Mouse (Mus musculus) MEL (cell line): ENCODE data around the gene Abcc1. TPM values are rescaled to one million over a fixed set of nuclear protein-coding genes. Genes with fewer than 3 reads are reported as not detected.

Experiments used
- DNase-seq: peaks from one replicate; pipeline ENCODE4 v3.0.0; 2011; ENCODE audit warnings: low read depth, low spot score
- H3K27ac ChIP-seq: 2 replicates; pipeline ENCODE4 v1.5.1; 2012; ENCODE audit warnings: low read depth, mild to moderate bottlenecking, control low read depth, low read length, moderate library complexity; ENCODE audit not compliant: control insufficient read depth
- H3K27me3 ChIP-seq, 2 experiments: fragments of 150-350 bp in 1 of 2; sonication (generic) in 1 of 2; 2 replicates each; pipeline ENCODE4 v1.6.1; 2012; ENCODE audit warnings: low read length in 2 of 2, mild to moderate bottlenecking in 2 of 2, improper control_type of control experiment in 1 of 2, moderate library complexity in 1 of 2; ENCODE audit not compliant: insufficient read depth in 2 of 2, control insufficient read depth in 1 of 2
- H3K36me3 ChIP-seq, 2 experiments: 2 replicates each; pipeline ENCODE4 v1.6.1; 2012 to 2014; ENCODE audit warnings: low read length in 2 of 2, improper control_type of control experiment in 1 of 2, inconsistent platforms in 1 of 2, mild to moderate bottlenecking in 1 of 2; ENCODE audit not compliant: insufficient read depth in 2 of 2, control insufficient read depth in 1 of 2
- H3K4me1 ChIP-seq, 2 experiments: fragments of 150-350 bp in 1 of 2; sonication (generic) in 1 of 2; 2 replicates each; pipeline ENCODE4 v1.6.1; 2012; ENCODE audit warnings: low read length in 2 of 2, improper control_type of control experiment in 1 of 2, mild to moderate bottlenecking in 1 of 2; ENCODE audit not compliant: insufficient read depth in 2 of 2, control insufficient read depth in 1 of 2
- H3K4me3 ChIP-seq, 2 experiments: fragments of 150-350 bp in 1 of 2; sonication (generic) in 1 of 2; 2 replicates each; pipeline ENCODE4 v1.5.1; 2012; ENCODE audit warnings: low read depth in 2 of 2, low read length in 2 of 2, mild to moderate bottlenecking in 2 of 2, moderate library complexity in 2 of 2, control low read depth in 1 of 2, improper control_type of control experiment in 1 of 2; ENCODE audit not compliant: control insufficient read depth in 1 of 2, insufficient read depth in 1 of 2
- H3K79me2 ChIP-seq: 2 replicates; pipeline ENCODE4 v1.6.1; 2012; ENCODE audit warnings: mild to moderate bottlenecking, low read length, moderate library complexity; ENCODE audit not compliant: control insufficient read depth, poor library complexity, insufficient read depth
- H3K9ac ChIP-seq: 2 replicates; pipeline ENCODE4 v1.6.1; 2012; ENCODE audit warnings: low read depth, mild to moderate bottlenecking, control low read depth, low read length, moderate library complexity; ENCODE audit not compliant: control insufficient read depth, poor library complexity, severe bottlenecking
- H3K9me3 ChIP-seq: fragments of 150-350 bp; sonication (generic); replicated peaks from 2 replicates; pipeline ENCODE4 v1.6.1; 2012; ENCODE audit warnings: mild to moderate bottlenecking, low read length, improper control_type of control experiment, moderate library complexity; ENCODE audit not compliant: insufficient read depth
- BHLHE40 ChIP-seq: IDR thresholded peaks from 2 replicates; pipeline ENCODE4 v1.6.1; 2012; ENCODE audit warnings: low read depth, mild to moderate bottlenecking, inconsistent platforms, low read length, improper control_type of control experiment, borderline replicate concordance
- CHD1 ChIP-seq: IDR thresholded peaks from 2 replicates; pipeline ENCODE4 v1.6.1; 2012; ENCODE audit warnings: low read depth, mild to moderate bottlenecking, inconsistent platforms, low read length, improper control_type of control experiment
- CHD2 ChIP-seq: IDR thresholded peaks from 2 replicates; pipeline ENCODE4 v1.6.1; 2011; ENCODE audit warnings: low read length, improper control_type of control experiment
- CTCF ChIP-seq, 3 experiments: IDR thresholded peaks in 2 of 3; conservative IDR thresholded peaks in 1 of 3; 2 replicates each; pipeline ENCODE4 v1.5.1; 2011 to 2012; ENCODE audit warnings: low read length in 3 of 3, low read depth in 2 of 3, mild to moderate bottlenecking in 2 of 3, improper control_type of control experiment in 1 of 3, inconsistent platforms in 1 of 3, mixed read lengths in 1 of 3, moderate library complexity in 1 of 3; ENCODE audit not compliant: control insufficient read depth in 1 of 3, insufficient read depth in 1 of 3, poor library complexity in 1 of 3, severe bottlenecking in 1 of 3
- E2F4 ChIP-seq: IDR thresholded peaks from 2 replicates; pipeline ENCODE4 v1.6.1; 2011; ENCODE audit warnings: low read depth, low read length, improper control_type of control experiment, borderline replicate concordance
- EP300 ChIP-seq, 2 experiments: IDR thresholded peaks; 2 replicates each; pipeline ENCODE4 v1.6.1; 2011; ENCODE audit warnings: improper control_type of control experiment in 2 of 2, low read length in 2 of 2, low read depth in 1 of 2, mild to moderate bottlenecking in 1 of 2
- GATA1 ChIP-seq: IDR thresholded peaks from 2 replicates; pipeline ENCODE4 v1.6.1; 2011; ENCODE audit warnings: low read depth, low read length, improper control_type of control experiment
- HCFC1 ChIP-seq: IDR thresholded peaks from 2 replicates; pipeline ENCODE4 v1.6.1; 2012; ENCODE audit warnings: low read depth, mild to moderate bottlenecking, inconsistent platforms, low read length, improper control_type of control experiment, moderate library complexity
- JUND ChIP-seq: IDR thresholded peaks from 2 replicates; pipeline ENCODE4 v1.6.1; 2011; ENCODE audit warnings: low read depth, mild to moderate bottlenecking, improper control_type of control experiment, low read length
- KAT2A ChIP-seq: conservative IDR thresholded peaks from 2 replicates; pipeline ENCODE4 v1.6.1; 2012; ENCODE audit warnings: low read depth, low read length, improper control_type of control experiment, inconsistent platforms
- MAFK ChIP-seq: IDR thresholded peaks from 2 replicates; pipeline ENCODE4 v1.6.1; 2011; ENCODE audit warnings: low read depth, mild to moderate bottlenecking, low read length, improper control_type of control experiment, borderline replicate concordance
- MAX ChIP-seq: IDR thresholded peaks from 2 replicates; pipeline ENCODE4 v1.6.1; 2011; ENCODE audit warnings: low read length, improper control_type of control experiment
- MAZ ChIP-seq: IDR thresholded peaks from 2 replicates; pipeline ENCODE4 v1.6.1; 2012; ENCODE audit warnings: low read depth, mild to moderate bottlenecking, inconsistent platforms, low read length, improper control_type of control experiment
- MEF2A ChIP-seq: IDR thresholded peaks from 2 replicates; pipeline ENCODE4 v1.6.1; 2014; ENCODE audit warnings: low read depth, mild to moderate bottlenecking, inconsistent platforms, low read length, improper control_type of control experiment; ENCODE audit not compliant: poor library complexity, insufficient replicate concordance, severe bottlenecking; ENCODE audit errors: extremely low read depth
- MXI1 ChIP-seq: IDR thresholded peaks from 2 replicates; pipeline ENCODE4 v1.6.1; 2011; ENCODE audit warnings: mild to moderate bottlenecking, low read depth, low read length, improper control_type of control experiment
- MYC ChIP-seq: IDR thresholded peaks from 2 replicates; pipeline ENCODE4 v1.6.1; 2011; ENCODE audit warnings: low read depth, mild to moderate bottlenecking, low read length, improper control_type of control experiment, moderate library complexity
- NELFE ChIP-seq: IDR thresholded peaks from 2 replicates; pipeline ENCODE4 v1.6.1; 2011; ENCODE audit warnings: low read depth, low read length, improper control_type of control experiment
- NRF1 ChIP-seq: IDR thresholded peaks from 2 replicates; pipeline ENCODE4 v1.6.1; 2014; ENCODE audit warnings: low read depth, mild to moderate bottlenecking, inconsistent platforms, low read length, improper control_type of control experiment, moderate library complexity; ENCODE audit not compliant: poor library complexity, insufficient read depth, severe bottlenecking
- POLR2A ChIP-seq, 2 experiments: IDR thresholded peaks; 2 replicates each; pipeline ENCODE4 v1.6.1; 2011 to 2012; ENCODE audit warnings: low read length in 2 of 2, mild to moderate bottlenecking in 2 of 2, control low read depth in 1 of 2, improper control_type of control experiment in 1 of 2, low read depth in 1 of 2, moderate library complexity in 1 of 2; ENCODE audit not compliant: control insufficient read depth in 1 of 2, insufficient read depth in 1 of 2, poor library complexity in 1 of 2
- POLR2AphosphoS2 ChIP-seq: IDR thresholded peaks from 2 replicates; pipeline ENCODE4 v1.6.1; 2011; ENCODE audit warnings: low read length, improper control_type of control experiment
- RCOR1 ChIP-seq: IDR thresholded peaks from 2 replicates; pipeline ENCODE4 v1.6.1; 2012; ENCODE audit warnings: low read depth, mild to moderate bottlenecking, inconsistent platforms, low read length, improper control_type of control experiment
- TBP ChIP-seq: IDR thresholded peaks from 2 replicates; pipeline ENCODE4 v1.8.0; 2011; ENCODE audit warnings: low read depth, low read length, improper control_type of control experiment
- TCF12 ChIP-seq: IDR thresholded peaks from 2 replicates; pipeline ENCODE4 v1.6.1; 2014; ENCODE audit warnings: low read depth, mild to moderate bottlenecking, inconsistent platforms, low read length, improper control_type of control experiment, moderate library complexity
- UBTF ChIP-seq: IDR thresholded peaks from 2 replicates; pipeline ENCODE4 v1.6.1; 2012; ENCODE audit warnings: low read depth, mild to moderate bottlenecking, inconsistent platforms, low read length, improper control_type of control experiment, moderate library complexity, borderline replicate concordance; ENCODE audit not compliant: insufficient read depth
- USF1 ChIP-seq: IDR thresholded peaks from 2 replicates; pipeline ENCODE4 v1.6.1; 2014; ENCODE audit warnings: low read depth, mild to moderate bottlenecking, inconsistent platforms, low read length, improper control_type of control experiment, moderate library complexity
- ZC3H11A ChIP-seq: IDR thresholded peaks from 2 replicates; pipeline ENCODE4 v1.6.1; 2012; ENCODE audit warnings: low read depth, mild to moderate bottlenecking, inconsistent platforms, low read length, improper control_type of control experiment
- ZKSCAN1 ChIP-seq: IDR thresholded peaks from 2 replicates; pipeline ENCODE4 v1.6.1; 2012; ENCODE audit warnings: low read depth, mild to moderate bottlenecking, inconsistent platforms, low read length, improper control_type of control experiment, moderate library complexity
- ZMIZ1 ChIP-seq: IDR thresholded peaks from 2 replicates; pipeline ENCODE4 v1.6.1; 2012; ENCODE audit warnings: low read depth, mild to moderate bottlenecking, inconsistent platforms, low read length, improper control_type of control experiment, moderate library complexity
- ZNF384 ChIP-seq: IDR thresholded peaks from 2 replicates; pipeline ENCODE4 v1.6.1; 2012; ENCODE audit warnings: low read depth, mild to moderate bottlenecking, inconsistent platforms, low read length, improper control_type of control experiment
- polyA plus RNA-seq, 2 experiments: library from polyadenylated mRNA; stranded (reverse) in 1 of 2; unstranded in 1 of 2; fragments of >175 nt in 1 of 2; fragments of >200 nt in 1 of 2; gene quantifications; 2 replicates each; pipeline versions ENCODE4 v1.2.1 to v1.2.4; 2012; ENCODE audit warnings: low replicate concordance in 2 of 2, low read depth in 1 of 2; ENCODE audit not compliant: insufficient read length in 2 of 2, insufficient read depth in 1 of 2, missing spikeins in 1 of 2
- total RNA-seq: library from RNA; depleted of rRNA; stranded (reverse); fragments of 300-350 nt; gene quantifications from 2 replicates; pipeline ENCODE4 v1.2.3, GENCODE M21; 2012; rRNA removed

Abcc1 gene
- 30.9 and 31.5 TPM in 2 replicates for total RNA-seq
- polyA plus RNA-seq = 10 to 100 TPM; 34.2 to 39.8 TPM

GRCm38 (mm10) chr16:14361362-14362098, at the start of gene Abcc1:
Gene Abcc1, plus strand, starts transcription at chr16:14361558.
- H3K79me2 ChIP-seq = peaks cover 49% of the 10 kb centered on the region
- peaks cover 0 to 58% of the 10 kb centered on the region in 2 experiments; a peak in 2 of 4 replicates for H3K36me3 ChIP-seq
- TF ChIP-seq ZC3H11A (no peak), NELFE (peak; percentile 65), TCF12 (peak; percentile 50; the same call in 1 of the 2 replicates), ZMIZ1 (peak; percentile 63; the same call in 1 of the 2 replicates), CHD2 (no peak), MXI1 (peak; percentile 71; the same call in 1 of the 2 replicates), EP300 (IDR thresholded peaks at IDR 0.05; ENCODE audit: low read depth in 1 of 2, low read length in 2 of 2) (no peak), MAZ (no peak; the same call in 1 of the 2 replicates), BHLHE40 (no peak), USF1 (no peak), ZNF384 (no peak), KAT2A (no peak), NRF1 (peak; percentile 54; the same call in 1 of the 2 replicates), POLR2AphosphoS2 (peak; percentile 45; the same call in 1 of the 2 replicates), UBTF (no peak), MAFK (no peak), ZKSCAN1 (no peak), TBP (no peak; the same call in 1 of the 2 replicates), HCFC1 (no peak; the same call in 1 of the 2 replicates), GATA1 (no peak), POLR2A (IDR thresholded peaks at IDR 0.05; ENCODE audit: control insufficient read depth in 1 of 2, insufficient read depth in 1 of 2, low read depth in 1 of 2, low read length in 2 of 2, poor library complexity in 1 of 2) (peak; percentile 77 to 92; a peak in 3 of 4 replicates), JUND (no peak), MAX (peak; percentile 59), RCOR1 (no peak), CTCF (IDR thresholded peaks at IDR 0.05 in 2 of 3, conservative IDR thresholded peaks at IDR 0.05 in 1 of 3; ENCODE audit: control insufficient read depth in 1 of 3, insufficient read depth in 1 of 3, low read depth in 2 of 3, low read length in 3 of 3, poor library complexity in 1 of 3, severe bottlenecking in 1 of 3) (no peak), E2F4 (no peak), CHD1 (no peak), MYC (0 out of 2 replicates have a peak, but pooled peaks have one; percentile 14), MEF2A (no peak)
- H3K9ac ChIP-seq = peak within 1 kb of the TSS; percentile 92
- peak within 1 kb of the TSS; percentile 75 to 88 for H3K4me3 ChIP-seq
- no peaks in the 10 kb centered on the region for H3K9me3 ChIP-seq
- H3K27me3 ChIP-seq = no peaks in the 10 kb centered on the region
- peak within 1 kb of the TSS; percentile 59 for H3K27ac ChIP-seq
- peaks cover 36 to 57% of the 10 kb centered on the region in 2 experiments for H3K4me1 ChIP-seq
- peak; percentile 80 for DNase-seq
